ENCODE assay signal across 14 mouse cellular contexts in genomic region chr6:120550173-120550572, GRCm38 (mm10). TPM values are rescaled to one million over a fixed set of nuclear protein-coding genes. Genes with fewer than 3 reads are reported as not detected.
DNase-seq lines count a peak whose midpoint lies in the region; ATAC-seq lines count a peak whose summit lies in the region.
"Had no signal": no experiment of that assay in that cellular context is flagged by ENCODE, and none has a peak within 500 bp of the region (broad histone marks: within the 10 kb centered on the region; RNA-seq: fewer than 3 reads in every experiment).

No protein-coding gene starts in this region.

- H3K27ac ChIP-seq in heart, embryonic 10.5 days, result peak overlapping the region; percentile 56
- H3K27ac ChIP-seq in hindbrain, embryonic 12.5 days, result peak overlapping the region; percentile 56
- peak overlapping the region; percentile 55 for H3K27ac ChIP-seq in midbrain, embryonic 14.5 days (replicated peaks; ENCODE audit: low read depth, low read length)
- H3K27ac ChIP-seq: intestine, embryonic 15.5 days; limb, embryonic 13.5 days had no signal

- no peaks in the 10 kb centered on the region for H3K27me3 ChIP-seq in heart, embryonic 10.5 days (ENCODE audit: insufficient read depth, poor library complexity, severe bottlenecking)
- H3K27me3 ChIP-seq in hindbrain, embryonic 12.5 days, result no peaks in the 10 kb centered on the region
- no peaks in the 10 kb centered on the region for H3K27me3 ChIP-seq in midbrain, embryonic 14.5 days (ENCODE audit: control insufficient read depth, insufficient read depth, low read length)
- H3K27me3 ChIP-seq: intestine, embryonic 15.5 days; limb, embryonic 13.5 days had no signal

- no peak overlapping the region for H3K4me3 ChIP-seq in heart, embryonic 10.5 days
- H3K4me3 ChIP-seq in hindbrain, embryonic 12.5 days, result no peak overlapping the region
- no peak overlapping the region for H3K4me3 ChIP-seq in midbrain, embryonic 14.5 days (replicated peaks; ENCODE audit: low read depth, low read length)
- H3K4me3 ChIP-seq: intestine, embryonic 15.5 days; limb, embryonic 13.5 days had no signal

- 10% methylated on average over 2 of the region's 2 CpGs for WGBS in heart, embryonic 10.5 days
- 9% methylated on average over 2 of the region's 2 CpGs for WGBS in hindbrain, embryonic 12.5 days
- 4% methylated on average over 2 of the region's 2 CpGs for WGBS in midbrain, embryonic 14.5 days

- peaks cover 12% of the 10 kb centered on the region for H3K4me1 ChIP-seq in heart, embryonic 10.5 days
- peaks cover 12% of the 10 kb centered on the region for H3K4me1 ChIP-seq in hindbrain, embryonic 12.5 days
- H3K4me1 ChIP-seq in midbrain, embryonic 14.5 days (ENCODE audit: control insufficient read depth, insufficient read depth, low read length), result peaks cover 10% of the 10 kb centered on the region
- H3K4me1 ChIP-seq: intestine, embryonic 15.5 days had no signal

- DNase-seq in heart, embryonic 10.5 days (ENCODE audit: low spot score), result no peak
- DNase-seq in heart, adult 8-10 months (ENCODE audit: low spot score), result no peak
- peak; percentile 70 for DNase-seq in embryo, embryonic 10 days (ENCODE audit: low spot score)
- DNase-seq in midbrain, embryonic 14.5 days, result peak; percentile 65
- DNase-seq in gastrocnemius, postnatal 4 days (ENCODE audit: low spot score in 2 of 2), result no peak
- no peak for DNase-seq in cerebellum, adult 11 months
- no peak for DNase-seq in right cerebral cortex, postnatal 10 days (ENCODE audit: low spot score in 2 of 2)
- DNase-seq: cerebellum, postnatal 25 days; lung, postnatal 10 days had no signal

- ATAC-seq in hindbrain, embryonic 12.5 days (ENCODE audit: low FRiP score), result peak; percentile 72
- ATAC-seq in midbrain, embryonic 14.5 days (ENCODE audit: low FRiP score, low TSS enrichment), result peak; percentile 55; the same call in 1 of the 2 replicates
- ATAC-seq: activated CD4-positive, CD25-positive, alpha-beta regulatory T cell, adult 4 months; intestine, embryonic 15.5 days had no signal

- no peak overlapping the region for H3K4me2 ChIP-seq in hindbrain, embryonic 12.5 days (replicated peaks)
- no peak overlapping the region for H3K4me2 ChIP-seq in midbrain, embryonic 14.5 days (ENCODE audit: low read length)
- H3K4me2 ChIP-seq: intestine, embryonic 15.5 days; limb, embryonic 13.5 days had no signal

- no peak overlapping the region for H3K9ac ChIP-seq in hindbrain, embryonic 12.5 days
- H3K9ac ChIP-seq in midbrain, embryonic 14.5 days (replicated peaks; ENCODE audit: low read length), result no peak overlapping the region
- H3K9ac ChIP-seq: intestine, embryonic 15.5 days; limb, embryonic 13.5 days had no signal

- no peaks in the 10 kb centered on the region for H3K36me3 ChIP-seq in heart, embryonic 10.5 days
- no peaks in the 10 kb centered on the region for H3K36me3 ChIP-seq in hindbrain, embryonic 12.5 days
- H3K36me3 ChIP-seq in midbrain, embryonic 14.5 days (ENCODE audit: control insufficient read depth, insufficient read depth, low read length), result no peaks in the 10 kb centered on the region
- H3K36me3 ChIP-seq: G1E; intestine, embryonic 15.5 days; limb, embryonic 13.5 days had no signal

- no peaks in the 10 kb centered on the region for H3K9me3 ChIP-seq in heart, embryonic 10.5 days
- H3K9me3 ChIP-seq in hindbrain, embryonic 12.5 days (replicated peaks), result no peaks in the 10 kb centered on the region
- no peaks in the 10 kb centered on the region for H3K9me3 ChIP-seq in midbrain, embryonic 14.5 days (ENCODE audit: control insufficient read depth, low read length)
- H3K9me3 ChIP-seq: intestine, embryonic 15.5 days; limb, embryonic 13.5 days had no signal

RNA-seq across cellular contexts. Expression of gene Hdhd5, which starts 19.1 kb away (rescaled TPM):
- 20.5 and 20.6 TPM in 2 replicates for polyA plus RNA-seq in heart, embryonic 10.5 days (2016; fragmentation: Nextera tagmentation; extraction: Ambion mirVana)
- 10 to 100 TPM; 20.1 to 25.0 (median 22.9) TPM for total RNA-seq in heart, adult 8-10 months (2022)
- polyA plus RNA-seq in hindbrain, embryonic 12.5 days (2016; fragmentation: Nextera tagmentation; extraction: Ambion mirVana), result 19.5 and 20.9 TPM in 2 replicates
- 9.6 and 10.9 TPM in 2 replicates for polyA plus RNA-seq in midbrain, embryonic 14.5 days (2014; fragmentation: Nextera tagmentation; extraction: Ambion mirVana)
- 10 to 100 TPM; 16.1 to 18.3 TPM for total RNA-seq in gastrocnemius, postnatal 4 days (2021)

RNA-seq across cellular contexts. Expression of gene Tmem121b, which starts 56.6 kb away (rescaled TPM):
- 0.03 and 0.07 TPM in 2 replicates for polyA plus RNA-seq in heart, embryonic 10.5 days (2016; fragmentation: Nextera tagmentation; extraction: Ambion mirVana)
- total RNA-seq in heart, adult 8-10 months (2022), result not detected
- 3.2 and 4.1 TPM in 2 replicates for polyA plus RNA-seq in hindbrain, embryonic 12.5 days (2016; fragmentation: Nextera tagmentation; extraction: Ambion mirVana)
- polyA plus RNA-seq in midbrain, embryonic 14.5 days (2014; fragmentation: Nextera tagmentation; extraction: Ambion mirVana), result 4.4 and 6.3 TPM in 2 replicates
- under 1 TPM; 0.13 to 0.15 TPM for total RNA-seq in gastrocnemius, postnatal 4 days (2021)
- polyA plus RNA-seq: G1E had no signal

Comparison
In these comparisons a context has a peak if more than half of its experiments do, and no peak if none do; other contexts are left out.
1. DNase-seq: peak in embryo, embryonic 10 days (single experiment) and midbrain, embryonic 14.5 days (single experiment); none in heart, embryonic 10.5 days (single experiment), heart, adult 8-10 months (single experiment), gastrocnemius, postnatal 4 days (0 of 2), cerebellum, adult 11 months (single experiment) and right cerebral cortex, postnatal 10 days (0 of 2).
2. Peak in every context shown above with its lines, with median percentiles within 50 percentile points of each other: H3K27ac ChIP-seq.